Mouse (Mus musculus) ovary, postnatal 36 days (tissue): ENCODE results near the gene Gipc1.

Experiments
- DNase-seq: peaks from one replicate; pipeline ENCODE4 v3.0.0; 2022; ENCODE audit warnings: low spot score, mixed read lengths

The Gipc1 gene

GRCm38 (mm10) chr8:83648031-83648430 lies 4.4 kb upstream of the Gipc1 start:
- no peak for DNase-seq

- DNase-seq, result no peak
Measured at GRCm38 (mm10) chr8:83649699-83650098, 2.8 kb upstream of the Gipc1 start.

GRCm38 (mm10) chr8:83652744-83653661 lies 526 bp downstream of the Gipc1 start:
- DNase-seq, result peak; percentile 29

GRCm38 (mm10) chr8:83653662-83654017 lies 1.2 kb downstream of the Gipc1 start:
- no peak for DNase-seq

GRCm38 (mm10) chr8:83654725-83655124 lies 2.2 kb downstream of the Gipc1 start:
- DNase-seq, result no peak

- DNase-seq, result no peak
Measured at GRCm38 (mm10) chr8:83656043-83656442, 3.6 kb downstream of the Gipc1 start.

- DNase-seq, result no peak
Measured at GRCm38 (mm10) chr8:83656484-83657246, 4.2 kb downstream of the Gipc1 start.

GRCm38 (mm10) chr8:83660545-83660944 lies 8.1 kb downstream of the Gipc1 start:
- DNase-seq, result no peak

GRCm38 (mm10) chr8:83660995-83661680 lies 8.7 kb downstream of the Gipc1 start:
- DNase-seq, result no peak

GRCm38 (mm10) chr8:83662421-83662826 lies 9.9 kb downstream of the Gipc1 start:
- DNase-seq, result peak; percentile 83

- DNase-seq, result no peak
Measured at GRCm38 (mm10) chr8:83664096-83664495, 11.6 kb downstream of the Gipc1 start.

- DNase-seq, result no peak
Measured at GRCm38 (mm10) chr8:83664931-83665625, 12.6 kb downstream of the Gipc1 start.

- peak; percentile 63 for DNase-seq
Measured at GRCm38 (mm10) chr8:83665969-83666865, 13.7 kb downstream of the Gipc1 start, which contains the start of gene Ptger1. Gene Ptger1 (plus strand): TSS chr8:83666678.

- no peak for DNase-seq
Measured at GRCm38 (mm10) chr8:83666866-83667234, 14.4 kb downstream of the Gipc1 start.

- no peak for DNase-seq
Measured at GRCm38 (mm10) chr8:83667526-83667925, 15.0 kb downstream of the Gipc1 start.

GRCm38 (mm10) chr8:83668010-83668916 lies 15.8 kb downstream of the Gipc1 start:
- peak; percentile 68 for DNase-seq

GRCm38 (mm10) chr8:83669013-83669412 lies 16.5 kb downstream of the Gipc1 start:
- DNase-seq, result no peak

GRCm38 (mm10) chr8:83672936-83673335 lies 20.5 kb downstream of the Gipc1 start:
- no peak for DNase-seq

- no peak for DNase-seq
Measured at GRCm38 (mm10) chr8:83674497-83674896, 22.0 kb downstream of the Gipc1 start.

GRCm38 (mm10) chr8:83679866-83680265 lies 27.4 kb downstream of the Gipc1 start:
- no peak for DNase-seq
